Mouse (Mus musculus) kidney, adult 9 months (tissue): ENCODE data around the gene Adcy1.

Experiments
- DNase-seq: peaks from one replicate; pipeline ENCODE4 v3.0.0; 2022

Gene Adcy1

DNA sequence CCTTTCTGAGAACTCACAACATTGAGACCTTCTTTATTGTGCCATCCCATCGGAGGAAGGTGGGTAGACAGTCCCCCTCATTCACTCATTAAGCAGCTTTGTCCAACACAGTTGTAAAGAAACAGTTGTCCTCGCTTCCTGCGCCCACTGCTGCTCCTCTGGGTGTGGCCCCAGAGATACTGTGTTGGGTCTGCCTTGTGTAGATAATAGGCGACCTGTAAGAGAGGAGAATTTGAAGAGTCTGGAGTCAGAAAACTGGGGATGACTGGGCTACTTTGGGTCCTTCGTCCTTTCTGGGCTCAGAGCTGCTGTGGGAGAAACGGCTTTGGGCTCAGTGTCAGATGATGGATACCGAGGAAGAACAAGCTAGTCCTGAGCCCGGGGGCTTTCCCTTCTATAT is 75.1 kb downstream of the Adcy1 start:
- no peak for DNase-seq

DNA sequence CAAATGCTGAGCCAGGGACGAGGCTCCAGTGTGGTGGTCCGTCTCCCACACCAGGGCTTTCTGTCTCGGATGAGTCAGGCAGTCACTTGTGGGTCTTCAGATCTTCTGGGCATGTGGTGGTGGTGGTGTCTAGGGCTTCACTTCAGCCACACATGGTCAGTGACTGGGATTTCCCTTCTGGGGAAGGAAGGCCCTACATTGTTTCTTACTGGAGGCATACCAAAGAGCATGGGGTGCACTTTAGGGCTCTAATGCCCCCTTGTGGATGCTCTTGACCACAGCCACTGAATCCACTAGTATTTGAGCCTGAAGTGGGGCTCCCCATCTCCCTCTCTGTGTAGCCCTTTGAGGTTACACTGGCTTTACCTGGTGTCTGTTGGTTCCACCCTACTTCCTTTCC is 77.2 kb downstream of the Adcy1 start:
- peak; percentile 69 for DNase-seq

DNA sequence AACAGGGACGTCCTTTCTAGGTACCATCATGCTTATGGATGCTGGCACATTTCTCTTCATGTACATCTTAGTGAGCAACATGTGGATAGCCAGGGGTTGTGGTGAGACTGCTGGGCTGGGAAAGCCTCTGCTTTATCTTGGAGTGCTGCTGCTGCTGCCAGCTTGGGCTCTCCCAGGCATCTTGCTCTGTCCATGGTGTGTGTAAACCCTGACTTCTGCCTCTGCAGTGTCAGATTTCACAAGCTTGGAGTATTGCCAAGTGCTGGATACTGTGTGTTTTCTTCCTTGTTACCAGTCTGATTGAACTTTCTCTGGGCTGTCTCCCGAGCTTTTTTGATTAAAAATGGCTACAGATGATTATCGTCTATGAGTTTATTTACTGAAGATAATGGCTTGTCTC is 79.4 kb downstream of the Adcy1 start:
- peak; percentile 56 for DNase-seq

DNA sequence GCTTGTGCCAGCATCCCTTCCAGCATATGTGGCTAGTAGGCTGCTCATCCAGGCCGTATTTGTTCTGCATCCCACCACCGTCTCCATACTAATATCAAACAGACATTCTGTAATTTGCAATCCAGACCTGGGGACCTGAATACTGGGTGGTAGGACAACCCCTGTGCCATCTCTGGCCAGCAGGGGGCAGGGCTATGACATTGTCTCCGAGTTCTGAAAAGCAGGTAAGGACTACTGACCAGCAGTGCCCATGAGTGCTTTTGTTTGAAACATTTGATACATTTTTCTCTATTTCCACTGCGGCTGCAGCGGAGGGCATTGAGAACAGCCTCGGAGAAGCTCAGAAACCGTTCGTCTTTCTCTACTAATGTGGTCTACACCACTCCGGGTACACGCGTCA is 81.1 kb downstream of the Adcy1 start:
- DNase-seq, result peak; percentile 69

DNA sequence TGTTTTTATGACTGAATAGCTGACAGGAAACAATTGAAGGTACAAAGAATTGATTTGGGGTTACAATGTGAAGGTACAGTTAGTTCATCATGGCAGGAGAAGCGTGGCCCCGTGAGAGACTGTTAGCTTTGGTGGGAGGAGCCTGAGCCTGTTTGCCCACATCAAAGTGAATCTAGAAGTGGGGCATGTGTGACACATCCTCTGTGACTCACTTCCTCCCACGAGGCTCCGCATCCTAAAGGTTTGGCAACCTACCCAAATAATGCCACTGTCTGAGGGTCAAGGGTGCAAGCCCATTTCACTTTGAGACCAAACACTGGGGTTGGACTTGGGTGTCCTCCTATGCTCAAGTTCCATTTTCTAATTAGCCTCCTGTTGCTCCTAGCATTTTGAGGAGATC is 81.9 kb downstream of the Adcy1 start:
- no peak for DNase-seq

DNA sequence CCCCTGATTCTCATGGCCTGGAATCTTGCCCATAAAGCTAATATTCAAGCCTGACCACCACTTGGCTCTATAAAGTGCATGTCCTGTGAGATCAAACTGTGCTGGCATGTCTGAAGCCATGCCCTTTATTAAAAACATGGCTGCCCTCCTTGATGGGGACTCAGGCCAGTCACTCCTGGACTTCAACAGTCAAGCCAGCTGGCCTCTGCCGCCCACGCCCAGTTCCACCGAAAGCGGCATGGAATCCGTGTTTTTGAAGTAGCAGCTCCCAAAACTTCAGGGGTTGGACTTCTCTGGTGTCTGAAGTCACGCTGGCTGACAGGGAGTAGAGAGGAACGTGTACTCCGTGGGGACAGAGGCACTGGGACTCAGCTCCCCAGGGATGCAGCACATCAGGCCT is 84.2 kb downstream of the Adcy1 start:
- no peak for DNase-seq

DNA sequence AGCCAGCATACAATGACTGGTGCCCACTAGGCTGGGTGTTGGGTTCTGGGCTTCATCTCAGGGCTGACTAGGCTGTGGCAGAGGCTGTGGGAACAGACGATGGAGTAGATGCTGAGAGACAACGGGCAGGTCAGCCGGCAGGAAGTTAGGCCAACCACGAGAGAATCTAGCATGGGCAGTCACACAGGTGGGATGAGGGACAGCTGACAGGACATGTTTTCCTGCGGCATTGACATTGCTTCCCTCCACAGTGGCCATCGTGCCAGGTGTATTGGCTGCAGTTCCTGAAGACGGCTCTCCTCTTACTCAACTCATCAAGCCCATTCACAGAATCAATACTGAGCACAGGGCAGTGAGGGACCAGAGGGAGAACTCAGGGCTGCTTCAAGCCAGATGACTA is 84.7 kb downstream of the Adcy1 start:
- DNase-seq, result no peak

DNA sequence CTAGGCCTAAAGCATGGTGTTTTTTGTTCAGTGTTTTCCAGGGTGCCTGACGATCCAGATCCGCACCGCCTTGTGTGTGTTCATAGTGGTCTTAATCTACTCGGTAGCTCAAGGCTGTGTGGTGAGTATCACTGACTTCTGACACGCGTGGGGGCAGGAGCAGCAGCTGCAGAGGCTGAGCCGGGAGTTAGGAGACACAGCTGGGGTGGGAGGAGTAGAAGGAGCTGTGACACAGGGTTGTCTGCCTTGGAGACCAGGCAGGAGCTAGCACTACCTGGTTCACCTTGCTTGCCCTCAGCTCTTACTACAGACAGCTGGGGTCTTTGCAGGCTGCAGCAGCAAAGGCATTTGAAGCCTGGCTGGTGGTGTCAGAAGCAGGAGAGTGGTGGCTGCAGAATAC is 86.2 kb downstream of the Adcy1 start:
- DNase-seq, result no peak

DNA sequence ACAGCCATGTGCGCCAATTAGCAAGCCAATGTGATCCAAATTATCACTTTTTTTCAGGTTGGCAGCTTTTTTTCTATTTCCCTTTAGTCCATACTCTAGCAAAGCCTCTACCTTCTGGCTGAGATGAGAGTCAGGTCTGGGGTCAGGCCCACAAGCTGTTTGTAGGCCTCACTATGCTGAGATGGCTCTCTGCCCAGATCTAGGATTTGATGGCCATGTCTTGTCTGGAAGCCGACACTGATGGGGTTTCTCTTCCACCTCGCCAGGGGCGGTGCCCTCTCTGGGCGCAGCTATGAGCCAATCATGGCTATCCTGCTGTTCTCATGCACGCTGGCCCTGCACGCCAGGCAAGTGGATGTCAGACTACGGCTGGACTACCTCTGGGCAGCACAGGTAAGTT is 87.2 kb downstream of the Adcy1 start:
- no peak for DNase-seq

DNA sequence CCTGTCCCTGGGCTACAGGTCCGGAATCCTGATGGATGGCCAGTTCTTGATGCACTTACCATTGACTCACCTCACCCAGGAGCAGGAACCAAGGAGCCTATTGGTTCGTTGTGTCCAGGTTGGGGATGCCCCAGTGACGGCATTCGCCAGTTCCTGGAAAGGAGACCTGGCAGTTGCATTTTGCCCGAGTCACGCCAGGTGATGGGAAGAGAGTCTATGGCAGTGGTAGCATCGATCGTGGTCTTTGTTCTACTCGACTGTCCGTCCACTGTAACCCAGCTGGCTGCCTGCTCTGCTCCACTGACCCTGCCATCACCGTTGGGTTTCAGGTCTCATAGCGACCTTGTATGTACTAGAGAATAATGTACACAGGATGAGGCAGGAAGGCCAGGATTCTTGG is 89.1 kb downstream of the Adcy1 start:
- no peak for DNase-seq

DNA sequence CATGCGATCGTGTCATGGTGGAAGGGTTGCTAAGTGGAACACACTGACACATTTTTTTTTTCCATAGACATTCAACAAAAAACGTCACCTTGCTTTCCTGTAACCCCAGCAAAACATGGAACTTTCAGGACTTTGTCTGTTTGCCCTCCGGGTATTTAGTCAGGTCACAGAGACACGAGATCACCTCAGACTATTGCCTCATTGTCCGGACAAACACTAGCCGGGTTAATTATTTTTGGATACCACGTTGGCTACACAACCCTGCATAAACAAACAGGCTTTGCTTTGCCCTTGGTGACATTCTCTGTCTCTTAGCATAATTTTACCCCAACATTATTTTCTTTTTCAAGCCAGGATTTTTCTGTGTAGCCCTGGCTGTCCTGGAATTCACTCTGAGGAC is 89.8 kb downstream of the Adcy1 start:
- peak; percentile 86 for DNase-seq

DNA sequence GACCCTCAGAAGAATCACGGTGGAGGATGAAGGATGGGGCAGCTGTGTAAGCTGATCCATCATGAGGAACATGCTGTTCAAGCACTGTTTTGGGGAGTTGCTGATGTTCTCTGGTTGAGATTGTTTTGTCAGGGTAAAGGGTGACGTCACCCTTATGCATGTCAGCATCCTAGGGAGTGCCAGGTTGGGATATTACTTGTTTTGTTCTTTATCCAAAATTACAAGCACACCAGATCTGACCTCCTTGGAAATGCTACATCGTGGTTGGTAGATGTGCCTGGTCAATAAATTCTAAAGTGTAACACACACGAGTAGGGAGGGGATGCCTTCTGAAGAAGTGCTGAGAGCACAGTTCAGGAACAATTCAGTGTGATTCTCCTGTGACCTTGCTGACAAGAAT is 93.1 kb downstream of the Adcy1 start:
- DNase-seq, result no peak

DNA sequence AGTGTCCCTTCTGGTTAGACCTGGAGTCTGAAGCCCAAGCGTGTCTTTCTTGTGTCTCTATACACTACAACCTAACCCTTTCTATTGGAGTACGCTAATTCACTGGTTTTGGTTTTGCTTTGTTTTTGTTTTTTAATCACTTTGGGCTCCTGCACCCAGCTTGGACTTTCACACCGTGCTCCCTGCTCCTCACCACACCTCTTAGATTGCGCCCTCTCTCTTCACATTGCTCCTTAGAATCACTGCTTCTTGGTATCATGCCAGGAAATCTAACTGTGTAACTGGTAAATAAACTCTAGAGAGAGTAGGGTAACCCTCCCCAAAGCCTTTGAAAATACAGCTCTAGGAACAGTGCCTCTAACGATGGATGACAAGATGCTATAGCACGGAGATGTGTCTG is 94.9 kb downstream of the Adcy1 start:
- peak; percentile 67 for DNase-seq

DNA sequence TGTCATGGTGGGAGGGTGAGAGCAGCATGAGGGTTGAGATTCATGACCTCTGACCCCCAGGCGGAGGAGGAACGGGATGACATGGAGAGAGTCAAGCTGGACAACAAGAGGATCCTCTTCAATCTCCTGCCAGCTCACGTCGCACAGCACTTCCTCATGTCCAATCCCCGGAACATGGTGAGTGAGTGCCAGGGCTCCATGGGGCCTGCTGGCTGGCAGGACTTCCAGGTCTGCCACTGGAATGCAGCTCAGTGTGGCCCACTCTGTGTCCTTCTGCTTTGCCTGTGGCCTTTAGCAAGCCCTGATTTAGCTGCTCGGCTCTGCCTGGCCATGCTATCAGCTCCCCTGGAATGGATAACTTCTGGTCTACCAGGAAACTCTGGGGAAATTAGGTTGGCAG is 96.9 kb downstream of the Adcy1 start:
- DNase-seq, result no peak

DNA sequence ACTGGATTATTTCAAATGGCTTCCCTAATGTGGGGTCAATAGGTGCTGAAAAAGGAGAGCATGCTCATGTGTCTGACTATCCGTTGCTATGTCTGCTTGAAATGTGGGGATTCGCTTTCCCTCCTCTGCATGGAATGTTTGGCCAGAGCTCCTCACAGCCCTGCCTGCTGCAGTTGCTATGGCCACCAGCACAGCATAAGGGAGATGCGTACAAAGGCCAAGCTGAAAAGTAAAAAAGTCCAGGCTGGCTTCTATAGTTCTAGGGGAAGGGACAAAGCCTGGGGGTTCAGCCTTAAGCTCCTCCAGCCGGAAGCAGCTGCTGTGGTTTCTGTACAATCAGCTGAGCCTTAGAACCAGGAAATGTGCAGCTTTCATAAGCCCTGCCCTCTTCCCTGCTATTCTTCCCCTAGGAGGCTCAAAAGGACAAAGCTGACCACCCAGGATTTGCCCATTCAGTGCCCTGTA is 97.4 kb downstream of the Adcy1 start:
- DNase-seq, result no peak

DNA sequence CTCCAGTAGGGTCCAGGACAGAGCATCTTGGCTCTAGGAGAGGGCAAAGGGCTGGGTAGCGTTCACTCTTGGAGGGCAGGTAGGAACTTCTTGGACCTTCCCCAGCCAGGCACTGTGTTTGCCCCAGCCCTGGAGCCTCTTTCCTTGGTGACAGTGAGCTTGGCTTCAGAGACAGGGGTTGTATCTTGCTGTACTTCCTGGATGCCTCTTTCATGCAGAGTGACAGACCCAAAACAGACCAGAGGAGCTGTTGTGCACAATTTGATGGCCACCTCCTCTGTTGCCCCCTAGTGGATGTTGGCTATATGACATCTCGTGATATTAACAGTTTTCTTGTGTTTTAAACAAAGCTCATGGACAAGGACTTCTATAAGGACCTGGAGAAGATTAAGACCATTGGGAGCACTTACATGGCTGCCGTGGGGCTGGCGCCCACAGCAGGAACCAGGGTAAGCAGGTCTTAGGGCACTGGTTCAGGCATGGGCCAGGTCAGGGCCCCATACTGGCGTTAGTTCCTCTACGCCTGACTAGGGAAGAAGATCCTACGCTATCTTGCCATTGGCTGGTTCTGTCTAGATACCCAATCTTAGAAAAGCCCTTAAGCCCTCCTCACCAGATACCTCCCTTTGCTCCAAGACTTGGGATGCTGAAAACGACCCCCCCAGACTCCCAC is 98.3 kb downstream of the Adcy1 start:
- peak; percentile 61 for DNase-seq

DNA sequence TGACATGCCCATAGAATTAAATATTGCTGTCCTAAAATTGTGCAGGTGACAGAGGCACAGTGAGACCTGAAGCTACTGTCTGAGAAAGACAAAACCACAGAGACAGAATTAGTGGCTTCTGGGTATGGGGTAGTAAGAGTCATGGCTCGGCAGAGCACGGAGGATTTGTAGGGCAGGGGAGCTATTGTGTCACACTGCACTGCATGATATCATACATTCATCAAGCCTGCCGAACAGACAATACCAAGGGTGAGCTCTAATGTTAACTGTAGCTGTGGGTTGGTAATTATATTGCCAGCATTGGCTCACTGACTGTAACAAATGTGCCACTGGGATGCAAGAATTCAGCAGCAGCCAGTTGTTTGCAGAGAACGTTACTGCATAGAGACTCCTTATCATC is 101.1 kb downstream of the Adcy1 start:
- DNase-seq, result no peak

DNA sequence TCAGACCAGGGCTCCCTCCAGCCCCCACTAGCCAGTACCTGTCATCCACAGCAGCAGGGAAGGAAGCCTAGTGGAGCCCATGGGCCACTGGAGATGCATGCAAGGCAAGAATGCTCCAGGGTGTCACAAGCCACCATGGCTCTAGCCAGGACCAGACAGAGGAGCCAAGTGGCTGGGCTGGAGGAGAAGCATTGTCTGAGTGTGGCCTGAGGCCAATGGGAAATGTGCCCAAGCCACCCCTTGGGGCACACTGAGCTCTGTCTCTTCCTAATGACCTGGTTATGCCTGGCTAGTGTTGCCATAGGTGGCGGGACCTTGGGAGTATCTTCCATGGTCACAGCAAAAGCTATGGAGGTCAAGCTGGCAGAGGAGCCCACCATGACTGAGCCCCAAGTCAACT is 106.4 kb downstream of the Adcy1 start:
- DNase-seq, result no peak

DNA sequence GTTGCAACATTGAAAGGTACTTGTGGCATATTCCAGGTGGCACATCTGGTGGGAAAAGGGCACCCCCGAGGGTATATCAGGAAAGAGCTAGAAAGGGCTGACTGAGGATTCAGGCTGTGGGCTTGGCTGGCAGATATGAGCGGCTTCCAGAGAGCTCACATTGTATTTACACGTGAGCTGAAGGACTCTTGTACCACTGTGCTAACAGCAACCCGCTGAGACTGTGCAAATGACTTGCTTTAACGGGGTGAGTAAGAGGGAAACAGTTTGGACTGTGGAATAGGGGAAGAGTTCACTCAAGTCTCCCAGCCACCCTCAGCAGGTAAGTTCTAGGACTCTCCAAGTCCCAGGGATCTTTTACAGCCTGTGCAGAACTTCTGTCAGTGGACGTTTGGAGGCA is 110.4 kb downstream of the Adcy1 start:
- peak; percentile 84 for DNase-seq

DNA sequence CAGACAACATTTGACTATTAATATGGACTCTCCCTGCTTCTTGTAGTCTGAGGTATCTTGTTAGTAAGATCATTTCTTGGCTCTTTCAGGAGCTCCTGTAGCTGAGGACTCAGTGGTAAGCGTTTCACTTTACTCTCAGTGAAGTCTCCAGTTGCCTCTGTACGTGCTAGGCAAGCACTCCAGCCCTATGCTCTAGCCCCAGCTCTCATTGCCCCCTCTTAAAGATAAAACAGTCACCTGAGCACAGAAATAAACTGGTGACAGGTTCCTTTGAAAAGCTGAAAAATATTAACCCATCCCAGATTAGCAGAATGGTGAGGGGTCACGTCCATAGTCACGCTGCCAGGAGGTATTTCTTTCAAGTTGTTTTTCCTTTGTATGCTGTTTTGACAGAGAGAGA is 115.4 kb downstream of the Adcy1 start:
- DNase-seq, result no peak

DNA sequence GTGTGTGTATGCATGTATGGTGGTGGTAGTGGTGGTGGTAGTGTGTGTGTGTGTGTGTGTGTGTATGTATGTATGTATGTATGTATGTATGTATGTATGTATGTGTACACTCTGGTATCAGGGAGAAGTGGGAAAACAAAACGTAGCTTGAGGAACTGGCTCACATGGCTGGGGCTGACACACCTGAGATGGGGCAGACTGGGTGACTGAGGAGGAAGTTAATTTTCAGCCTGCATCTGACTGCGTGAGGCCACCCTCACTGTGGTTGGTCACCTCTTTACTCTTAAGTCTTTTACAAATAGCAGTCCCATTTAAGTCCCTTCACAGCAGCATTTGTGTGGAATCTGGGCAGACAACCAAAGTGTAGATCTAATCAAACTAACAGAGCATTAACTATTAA is 116.0 kb downstream of the Adcy1 start:
- DNase-seq, result no peak

DNA sequence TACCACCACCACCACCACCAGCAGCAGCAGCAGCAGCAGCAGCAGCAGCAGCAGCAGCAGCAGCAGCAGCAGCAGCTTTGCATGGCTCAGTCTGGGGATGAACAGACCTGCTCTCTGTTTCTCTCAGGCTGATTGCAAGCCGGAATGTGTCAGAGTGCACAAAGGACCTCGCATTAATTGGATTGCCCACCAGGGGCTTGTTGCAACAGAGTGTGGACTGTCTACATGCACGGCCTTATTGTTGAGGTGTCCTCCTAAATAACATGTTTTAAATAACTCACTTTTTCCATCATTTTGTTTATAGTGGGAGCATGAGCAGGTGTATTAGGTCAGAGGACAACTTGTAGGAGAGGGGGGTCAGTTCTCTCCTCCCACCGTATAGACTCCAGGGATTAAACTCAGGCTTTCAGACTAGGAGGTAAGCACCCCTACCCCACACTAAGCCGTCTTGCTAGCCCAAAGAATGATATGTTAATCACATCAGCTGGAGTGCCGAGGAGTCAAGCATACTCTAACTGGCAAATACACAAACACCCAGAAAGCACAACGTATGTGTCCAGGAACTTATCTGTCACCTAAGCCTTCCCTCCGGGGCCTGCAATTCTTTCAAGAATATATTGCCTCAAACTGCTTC is 119.2 kb downstream of the Adcy1 start:
- no peak for DNase-seq

DNA sequence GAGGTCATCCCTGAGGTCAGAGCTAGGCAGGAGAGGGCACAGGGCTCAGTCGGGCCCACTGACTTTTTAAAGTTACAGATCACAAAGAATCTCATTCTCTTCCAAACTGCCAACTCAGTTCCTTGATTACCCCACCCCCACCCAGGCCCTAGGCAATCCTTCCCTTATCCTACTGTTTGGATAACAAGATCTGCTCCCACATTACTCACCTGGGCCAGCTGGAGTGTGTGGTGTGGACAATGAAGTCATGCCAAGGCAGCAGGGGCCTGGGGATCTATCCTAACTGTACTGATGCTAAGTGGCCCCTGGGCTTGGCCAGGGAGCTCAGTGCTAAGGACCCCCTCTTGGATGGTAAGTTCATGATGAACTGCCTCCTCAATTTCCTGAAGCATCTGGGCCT is 121.1 kb downstream of the Adcy1 start:
- DNase-seq, result no peak

DNA sequence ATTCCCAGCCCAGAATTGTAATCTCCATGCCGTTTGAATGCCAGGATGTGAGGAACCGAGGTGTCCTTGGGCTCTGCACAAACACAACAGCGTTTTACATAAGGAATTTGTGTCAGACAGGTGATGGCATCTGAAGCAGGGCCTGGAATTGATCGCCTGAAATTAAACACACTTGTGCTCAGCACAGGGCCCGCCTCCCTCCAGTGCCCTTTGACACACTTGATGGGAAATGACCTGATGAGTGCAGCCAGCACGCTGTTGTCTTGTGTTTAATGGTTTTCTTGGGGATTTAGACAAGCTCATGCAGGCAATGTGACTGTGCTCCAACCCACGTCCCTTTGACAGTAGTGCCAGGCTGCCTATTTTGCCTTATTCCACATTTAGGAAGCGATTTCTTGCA is 124.2 kb downstream of the Adcy1 start:
- no peak for DNase-seq

DNA sequence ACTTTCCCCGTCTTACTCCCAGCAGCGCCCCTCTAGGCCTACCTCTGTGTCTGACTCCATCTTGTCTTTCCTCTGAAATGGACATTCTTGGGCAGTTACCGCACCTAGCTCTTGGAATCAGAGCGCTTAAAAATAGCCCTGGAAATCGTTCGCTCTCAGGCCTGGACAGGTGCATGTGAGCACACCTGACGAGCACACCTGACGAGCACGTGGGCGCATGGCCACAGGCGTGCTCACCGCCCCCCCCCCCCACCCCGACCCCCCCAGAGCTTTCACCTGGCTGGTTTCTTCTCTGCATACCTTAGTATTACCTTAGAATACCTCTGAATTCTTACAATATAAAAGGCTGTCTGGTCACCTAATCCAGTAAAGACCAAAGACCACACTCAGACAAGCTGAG is 125.2 kb downstream of the Adcy1 start, which contains the start of gene Gm11985:
Gene Gm11985 (minus strand): TSS at position 101 of the 400 bp plus-strand sequence.
- DNase-seq, result no peak
